Mouse (Mus musculus): ENCODE measurements at regions not wholly inside any gene's neighbourhood (a gene's known extent, or its start where the extent isn't known, plus 50 kb on each side); places are given as distances from the start of the nearest gene placed in this dataset.

GRCm38 (mm10) chr5:64496853-64497252 is 306.3 kb upstream of the Klf3 start:
- in situ Hi-C loops (cut with MboI, MseI): no loop called here

- in situ Hi-C loops (cut with MboI, MseI): no loop called here
Observed at GRCm38 (mm10) chr5:64498431-64498830, 304.8 kb upstream of the Klf3 start.

GRCm38 (mm10) chr5:64499131-64499530 is 304.1 kb upstream of the Klf3 start:
- in situ Hi-C loops (cut with MboI, MseI): no loop called here

GRCm38 (mm10) chr5:64500413-64500812 is 302.8 kb upstream of the Klf3 start:
- in situ Hi-C loops (cut with MboI, MseI): loop anchor here (10.0 kb wide), 1 partner anchor 116 kb away; no protein-coding TSS in a partner anchor

DNA sequence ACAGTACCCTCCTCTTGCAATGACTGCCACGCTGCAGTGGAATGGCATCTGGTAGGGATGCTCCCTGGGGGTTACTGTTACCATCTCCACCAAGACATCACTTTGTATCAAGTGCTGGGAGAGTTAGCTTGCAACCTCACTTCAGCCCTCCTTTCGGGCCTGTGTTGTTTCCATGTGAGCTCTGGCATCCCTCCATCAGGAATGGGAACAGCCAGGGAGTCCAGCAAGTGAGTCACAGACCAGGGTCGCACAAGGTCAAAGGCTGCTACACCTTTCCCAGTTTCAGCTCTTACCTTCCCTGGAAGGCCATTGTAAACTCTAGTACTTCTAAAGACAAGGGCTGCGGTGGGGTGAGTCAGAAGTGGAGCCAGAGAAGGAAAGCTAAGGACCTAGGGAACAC is 302.3 kb upstream of the Klf3 start:
- in situ Hi-C loops (cut with MboI, MseI): loop anchor here (10.0 kb wide), 1 partner anchor 116 kb away; no protein-coding TSS in a partner anchor

DNA sequence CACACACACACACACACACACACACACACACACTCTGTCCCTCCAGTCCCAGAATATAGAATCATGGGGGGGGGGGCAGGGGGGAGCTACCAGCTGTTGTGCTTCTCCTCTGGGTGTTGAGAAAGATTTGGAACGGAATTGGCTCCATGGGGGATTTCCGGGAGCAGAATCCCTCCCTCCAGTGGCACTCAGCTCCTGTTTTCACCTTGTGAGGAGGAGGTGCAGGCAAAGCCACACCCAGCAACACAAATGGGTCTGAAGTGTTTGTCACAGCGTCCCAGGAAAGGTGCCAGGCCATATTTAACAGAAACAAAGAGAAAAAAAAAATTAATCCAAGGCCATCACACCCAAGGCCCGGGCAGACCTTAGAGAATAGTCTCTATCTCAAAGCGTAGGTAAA is 301.4 kb upstream of the Klf3 start:
- in situ Hi-C loops (cut with MboI, MseI): loop anchor here (10.0 kb wide), 1 partner anchor 117 kb away; no protein-coding TSS in a partner anchor

DNA sequence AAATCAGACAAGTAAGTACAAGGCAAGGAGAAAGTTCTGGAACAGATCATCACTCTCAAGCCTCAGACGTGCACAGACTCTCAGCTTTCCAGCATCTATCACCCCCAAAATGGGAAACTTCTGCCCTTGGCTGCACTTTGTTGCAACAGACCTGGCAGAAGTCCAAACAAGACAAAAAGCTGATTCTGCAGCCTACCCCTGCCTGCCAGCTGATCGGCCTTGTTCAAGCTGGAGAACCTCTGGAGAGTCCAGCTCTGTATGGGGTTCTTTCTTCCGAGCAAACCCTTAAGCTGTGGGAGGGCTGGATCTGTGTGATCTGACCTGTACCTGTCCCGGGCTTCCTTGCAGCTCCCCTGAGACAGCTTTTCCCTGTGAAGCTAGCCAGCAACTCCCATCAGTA is 299.7 kb upstream of the Klf3 start:
- in situ Hi-C loops (cut with MboI, MseI): loop anchor here (10.0 kb wide), 1 partner anchor 119 kb away; no protein-coding TSS in a partner anchor

DNA sequence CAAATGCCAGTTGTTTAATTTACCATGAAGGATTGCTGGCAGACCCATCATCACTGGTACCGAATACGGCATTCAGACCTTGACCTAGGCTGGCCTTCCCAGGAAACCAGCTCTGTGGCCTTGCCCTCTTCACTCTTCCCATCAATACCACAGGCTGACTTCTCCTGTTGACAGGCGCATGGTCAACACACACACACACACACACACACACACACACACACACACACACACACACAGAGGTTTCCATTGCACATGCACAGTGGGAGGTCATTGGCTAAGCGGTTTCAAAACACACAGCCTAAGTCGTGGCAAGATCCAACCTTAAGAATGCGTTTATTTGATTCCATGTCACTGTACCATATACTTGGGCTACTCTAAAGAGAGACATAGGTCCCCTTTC is 298.7 kb upstream of the Klf3 start:
- in situ Hi-C loops (cut with MboI, MseI): loop anchor here (10.0 kb wide), 1 partner anchor 120 kb away; no protein-coding TSS in a partner anchor

DNA sequence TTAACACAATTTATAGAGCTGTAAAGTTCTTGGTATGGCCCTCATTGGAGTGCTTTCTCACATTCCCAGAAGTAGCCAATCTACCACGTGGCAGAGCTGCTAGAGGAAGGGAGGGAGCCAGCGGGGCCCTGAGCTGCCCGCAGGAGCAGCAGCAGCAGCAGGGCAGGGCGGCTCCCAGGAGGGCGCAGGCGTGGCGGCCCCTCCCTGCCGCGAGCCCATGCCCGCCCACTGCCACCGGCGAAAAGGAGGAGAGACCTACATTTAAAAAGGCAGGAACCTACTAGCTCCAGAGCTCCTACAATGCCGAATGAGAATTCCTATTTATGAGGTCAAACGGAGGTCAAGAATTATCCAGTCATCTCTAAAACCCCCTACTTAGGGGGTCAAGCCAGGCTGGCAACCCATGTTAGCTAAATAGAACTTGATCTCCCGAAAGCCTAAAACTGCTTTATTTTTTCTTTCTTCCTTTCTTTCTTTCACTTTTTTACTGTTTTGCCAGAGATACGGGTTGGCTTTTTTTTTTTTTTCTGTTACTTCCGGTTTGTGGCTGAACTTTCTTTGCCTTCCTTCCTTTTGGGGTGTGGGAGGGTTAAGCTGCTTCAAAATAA is 297.9 kb upstream of the Klf3 start:
- in situ Hi-C loops (cut with MboI, MseI): loop anchor here (10.0 kb wide), 1 partner anchor 121 kb away; no protein-coding TSS in a partner anchor

- in situ Hi-C loops (cut with MboI, MseI): loop anchor here (10.0 kb wide), 1 partner anchor 121 kb away; no protein-coding TSS in a partner anchor
Observed at GRCm38 (mm10) chr5:64505835-64506600, 297.2 kb upstream of the Klf3 start.

GRCm38 (mm10) chr5:64508565-64508964 is 294.6 kb upstream of the Klf3 start:
- in situ Hi-C loops (cut with MboI, MseI): loop anchor here (10.0 kb wide), 1 partner anchor 124 kb away; no protein-coding TSS in a partner anchor

DNA sequence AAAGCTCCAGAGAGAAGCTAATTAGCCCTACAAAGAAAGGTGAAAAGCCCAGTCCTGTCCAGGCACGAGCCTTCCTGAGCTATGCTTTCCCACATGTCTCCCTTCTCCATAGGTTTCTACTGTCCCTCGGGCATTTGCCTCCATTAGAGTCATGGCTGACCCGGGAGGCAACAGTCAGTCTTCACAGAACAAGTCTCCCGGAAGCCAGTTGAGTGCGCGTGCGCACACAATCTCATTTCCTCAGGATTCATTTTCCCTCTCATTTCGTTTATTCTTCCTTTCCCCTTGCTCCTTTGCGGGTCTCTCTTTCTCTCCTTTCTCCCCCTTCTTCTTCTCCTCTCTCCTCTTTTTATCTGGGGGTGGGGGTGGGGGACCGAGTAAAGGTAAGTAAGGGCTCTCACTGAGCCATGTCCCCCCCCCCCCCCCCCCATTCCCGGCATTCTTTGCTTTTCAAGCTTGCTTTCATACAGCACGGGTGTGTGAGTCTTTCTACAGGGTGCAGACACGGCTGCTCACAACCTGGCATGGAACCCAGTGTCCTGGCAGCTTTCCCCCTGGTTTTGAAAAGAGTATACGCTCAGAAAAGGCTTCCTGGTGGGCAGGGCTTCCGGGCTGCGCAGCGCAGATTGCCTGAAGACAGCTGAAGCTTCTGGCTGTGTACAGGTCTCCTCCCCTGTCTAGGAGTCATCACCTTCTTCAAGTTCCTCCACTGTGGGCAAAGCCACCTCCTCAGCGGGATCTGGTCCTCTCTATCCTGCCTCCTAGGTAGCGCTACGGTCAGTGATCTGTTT is 289.8 kb upstream of the Klf3 start:
- in situ Hi-C loops (cut with MboI, MseI): no loop called here

DNA sequence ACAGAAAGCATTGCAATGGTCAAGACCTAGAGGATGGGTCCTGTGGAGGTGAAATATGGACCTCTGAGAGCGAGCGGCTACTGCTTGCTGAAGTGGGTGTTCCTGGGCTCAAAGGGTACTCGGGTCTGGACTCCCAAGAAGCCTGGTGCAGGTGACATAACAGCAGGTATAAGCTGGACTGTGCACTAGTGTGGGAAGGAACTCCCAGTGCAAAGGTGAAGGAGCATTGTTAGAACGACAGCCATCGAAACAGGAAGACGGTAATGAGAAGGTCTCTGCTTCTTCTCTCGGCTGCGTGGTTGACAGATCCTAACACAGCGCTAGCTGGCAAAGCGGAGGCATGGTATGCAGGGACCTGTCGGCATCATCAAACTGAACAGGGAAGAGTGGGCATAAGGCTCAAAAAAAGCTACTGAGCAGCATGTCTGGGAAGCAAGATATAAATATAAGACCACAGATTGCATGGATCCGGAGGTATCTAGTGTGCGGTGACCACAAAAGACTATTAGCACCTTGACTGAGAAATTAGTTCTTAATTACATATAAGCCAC is 287.0 kb upstream of the Klf3 start:
- in situ Hi-C loops (cut with MboI, MseI): no loop called here

DNA sequence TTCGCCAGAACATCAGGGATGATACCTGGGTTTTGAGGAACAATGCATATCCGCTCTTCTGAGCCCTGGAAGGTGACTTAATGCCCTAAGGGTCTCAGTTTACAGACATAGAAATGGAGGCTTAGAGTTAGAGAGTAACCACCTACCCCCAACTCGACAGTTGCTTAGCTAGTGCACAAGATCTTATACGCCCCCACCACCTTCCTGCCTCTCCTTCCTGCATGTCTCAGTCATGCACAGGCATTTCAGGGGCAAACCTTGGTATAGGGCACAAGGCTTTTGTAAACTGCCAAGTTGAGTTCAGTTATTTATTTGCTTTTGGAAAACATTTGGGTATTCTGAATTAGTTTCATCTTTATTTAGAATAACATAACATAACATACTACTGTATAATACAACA is 285.9 kb upstream of the Klf3 start:
- in situ Hi-C loops (cut with MboI, MseI): no loop called here

- in situ Hi-C loops (cut with MboI, MseI): no loop called here
Observed at GRCm38 (mm10) chr5:64517835-64518234, 285.4 kb upstream of the Klf3 start.

GRCm38 (mm10) chr5:64519036-64519435 is 284.2 kb upstream of the Klf3 start:
- in situ Hi-C loops (cut with MboI, MseI): no loop called here

DNA sequence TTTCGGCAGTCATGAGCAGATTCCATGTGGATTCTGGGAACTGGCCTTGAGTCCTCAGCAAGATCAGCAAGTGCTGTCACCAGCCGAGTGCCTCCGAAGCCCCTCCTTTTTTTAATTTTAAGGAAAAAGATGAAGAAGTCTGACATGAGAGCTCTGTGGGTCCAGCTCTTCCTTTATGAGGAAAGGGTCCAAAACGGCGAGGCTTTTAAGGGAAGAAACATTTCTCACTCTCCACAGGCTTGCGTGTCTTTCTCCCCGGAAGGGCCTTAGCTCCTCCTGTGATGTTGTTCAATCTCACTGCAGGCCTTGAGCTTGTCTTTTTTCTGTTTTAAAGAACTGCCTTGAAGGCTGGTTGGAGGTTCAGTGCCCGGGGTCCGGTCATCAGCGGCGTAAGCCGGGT is 283.5 kb upstream of the Klf3 start:
- in situ Hi-C loops (cut with MboI, MseI): loop anchor here (10.0 kb wide), 1 partner anchor 735 kb away; no protein-coding TSS in a partner anchor

DNA sequence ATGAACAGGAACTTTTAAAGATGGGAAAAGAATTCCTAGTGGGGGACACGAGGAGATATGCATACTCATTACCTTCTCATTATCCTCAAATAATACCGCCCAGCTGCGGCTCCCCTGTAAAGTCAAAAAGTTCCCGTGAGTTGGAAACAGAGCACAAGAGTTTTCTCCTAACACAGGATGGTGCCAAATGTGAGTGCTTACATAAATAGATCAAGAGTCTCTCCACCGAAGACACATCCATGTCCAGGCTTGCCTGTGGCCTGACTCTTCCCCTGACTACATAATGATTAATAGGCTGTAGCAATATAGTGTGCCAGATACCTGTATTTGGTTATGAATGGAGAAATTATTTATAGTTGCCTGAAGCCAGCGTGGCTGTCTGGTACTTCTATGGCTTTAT is 281.8 kb upstream of the Klf3 start:
- in situ Hi-C loops (cut with MboI, MseI): loop anchor here (10.0 kb wide), 1 partner anchor 733 kb away; no protein-coding TSS in a partner anchor

DNA sequence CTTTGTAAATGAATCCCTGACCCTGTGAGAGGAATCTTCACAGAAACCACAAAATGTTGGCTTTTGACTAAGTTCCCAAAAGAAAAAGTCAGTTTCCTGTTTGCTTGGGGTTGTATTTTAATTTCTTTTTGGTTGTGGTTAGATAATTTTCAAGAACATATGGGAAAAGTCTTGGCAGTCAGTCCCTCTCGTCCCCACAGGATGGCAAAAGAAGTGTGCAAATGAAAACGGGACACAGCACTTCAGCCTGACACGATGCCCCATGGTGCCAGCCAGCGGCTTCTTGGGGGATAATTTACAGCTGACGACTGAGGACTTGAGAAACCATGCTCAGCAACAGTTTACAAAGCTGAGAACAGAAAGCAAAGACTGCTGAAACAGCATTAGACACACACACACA is 281.2 kb upstream of the Klf3 start:
- in situ Hi-C loops (cut with MboI, MseI): loop anchor here (10.0 kb wide), 1 partner anchor 733 kb away; no protein-coding TSS in a partner anchor

DNA sequence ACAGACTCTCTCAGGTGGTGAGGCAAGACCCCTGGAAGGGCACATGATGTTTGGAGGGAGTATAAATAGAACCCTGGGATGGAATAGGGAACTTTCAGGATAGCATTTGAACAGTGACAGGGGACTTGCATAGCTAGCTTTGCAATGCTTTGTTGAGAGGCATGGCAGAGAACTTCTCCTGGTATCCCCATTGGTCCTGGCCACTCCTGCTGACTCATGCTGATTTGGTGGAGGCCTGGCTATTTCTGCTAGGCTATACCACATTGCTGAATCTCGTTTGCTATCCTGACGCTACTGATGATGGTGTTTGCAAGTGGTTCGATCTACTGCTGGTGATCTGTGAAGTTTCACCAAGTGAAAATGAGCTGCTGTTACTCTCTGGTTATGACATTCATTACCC is 276.7 kb upstream of the Klf3 start:
- in situ Hi-C loops (cut with MboI, MseI): loop anchor here (10.0 kb wide), 1 partner anchor 728 kb away; no protein-coding TSS in a partner anchor

- in situ Hi-C loops (cut with MboI, MseI): loop anchor here (10.0 kb wide), 1 partner anchor 727 kb away; no protein-coding TSS in a partner anchor
Observed at GRCm38 (mm10) chr5:64527962-64528361, 275.2 kb upstream of the Klf3 start.

All from T-helper 1 cell (primary cell).